Mouse (Mus musculus) neural tube, embryonic 12.5 days (tissue): Measurements from ENCODE around the gene Pde6d. TPM values are rescaled to one million over a fixed set of nuclear protein-coding genes. Genes with fewer than 3 reads are reported as not detected.

ENCODE experiments used
- ATAC-seq: fragments of 200-750 bp; cut with Nextera tagmentation; 2 replicates; pipeline ENCODE4 v1.8.0; 2017; ENCODE audit warnings: low read depth, mild to moderate bottlenecking, moderate TSS enrichment, moderate library complexity; ENCODE audit not compliant: low FRiP score
- H3K27ac ChIP-seq: fragments of 300-500 bp; sonication (generic); 2 replicates; pipeline ENCODE4 v1.5.1; 2016
- H3K27me3 ChIP-seq: fragments of 300-500 bp; sonication (generic); replicated peaks from 2 replicates; pipeline ENCODE4 v1.6.1; 2016; ENCODE audit warnings: mild to moderate bottlenecking
- H3K36me3 ChIP-seq: fragments of 300-500 bp; sonication (generic); 2 replicates; pipeline ENCODE4 v1.6.1; 2016; ENCODE audit warnings: mild to moderate bottlenecking
- H3K4me1 ChIP-seq: fragments of 300-500 bp; sonication (generic); 2 replicates; pipeline ENCODE4 v1.6.1; 2016
- H3K4me2 ChIP-seq: fragments of 300-500 bp; sonication (generic); replicated peaks from 2 replicates; pipeline ENCODE4 v1.6.1; 2016; ENCODE audit warnings: mild to moderate bottlenecking
- H3K4me3 ChIP-seq: fragments of 300-500 bp; sonication (generic); 2 replicates; pipeline ENCODE4 v1.5.1; 2016
- H3K9ac ChIP-seq: fragments of 300-500 bp; sonication (generic); 2 replicates; pipeline ENCODE4 v1.6.1; 2016; ENCODE audit warnings: mild to moderate bottlenecking
- H3K9me3 ChIP-seq: fragments of 300-500 bp; sonication (generic); 2 replicates; pipeline ENCODE4 v1.6.1; 2016; ENCODE audit warnings: mild to moderate bottlenecking
- WGBS: fragments of 180-500 bp; shearing (Covaris S2); methylation state at CpG from one replicate; pipeline ENCODE4 v1.1.7; 2016; 5-methylcytosine and 5-hydroxymethylcytosine counted together
- polyA plus RNA-seq: library from polyadenylated mRNA; unstranded; fragments of >200 nt; fragmentation: Nextera tagmentation; extraction: Ambion mirVana; gene quantifications from 2 replicates; pipeline ENCODE4 v1.2.1, GENCODE M21; 2016

The Pde6d gene
- polyA plus RNA-seq, 1 experiment from 2014 or later, result 98.8 TPM

DNA sequence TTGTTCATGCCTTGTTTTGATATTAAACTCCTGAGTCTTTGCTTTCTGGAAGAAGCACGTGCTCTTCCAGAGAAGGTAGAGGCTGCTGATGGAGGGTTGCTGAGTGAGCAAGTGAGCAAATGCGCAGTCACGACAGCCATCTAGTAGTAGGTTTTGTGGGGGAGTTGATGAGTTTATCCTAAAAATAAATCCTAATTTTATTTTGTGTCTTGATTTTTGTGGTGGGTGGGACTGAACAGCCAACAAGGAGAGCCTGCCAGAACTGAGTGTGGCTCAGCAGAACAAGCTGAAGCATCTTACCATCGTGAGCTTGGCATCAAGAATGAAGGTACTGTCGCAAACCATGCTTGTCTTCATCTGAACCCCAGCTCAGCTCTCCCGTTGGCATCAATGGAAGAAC, 14.1 kb upstream of the Pde6d start:
- WGBS, result 93% methylated on average over 6 of the region's 6 CpGs
- Histone ChIP-seq H3K27ac (no peak overlapping the region), H3K9me3 (no peaks in the 10 kb centered on the region), H3K9ac (no peak overlapping the region), H3K27me3 (no peaks in the 10 kb centered on the region), H3K4me2 (no peak overlapping the region), H3K4me1 (no peaks in the 10 kb centered on the region), H3K4me3 (no peak overlapping the region), H3K36me3 (peaks cover 63% of the 10 kb centered on the region)
- ATAC-seq, result no peak

DNA sequence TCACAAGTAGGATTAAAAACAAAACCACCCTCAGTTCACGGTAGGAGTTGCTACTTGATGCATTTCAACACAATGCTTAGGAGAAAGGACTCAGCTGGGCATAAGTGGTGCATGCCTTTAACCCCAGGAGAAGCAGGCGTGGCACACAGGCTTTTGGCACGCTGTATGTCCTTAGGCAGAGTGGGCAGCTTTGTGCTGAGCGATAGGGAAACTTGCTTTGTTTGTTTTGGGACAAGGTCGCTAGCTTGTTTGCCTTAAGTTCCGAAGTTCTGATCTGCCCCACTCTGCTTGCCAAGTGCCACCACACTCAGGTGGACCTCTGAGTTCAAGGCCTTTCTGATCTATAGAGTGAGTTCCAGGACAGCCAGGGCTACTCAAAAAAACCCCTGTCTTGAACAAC, 12.9 kb upstream of the Pde6d start:
- H3K4me3 ChIP-seq, result no peak overlapping the region
- no peaks in the 10 kb centered on the region for H3K27me3 ChIP-seq
- no peak overlapping the region for H3K27ac ChIP-seq
- no peak for ATAC-seq
- no peaks in the 10 kb centered on the region for H3K9me3 ChIP-seq
- 93% methylated on average over 6 of the region's 6 CpGs for WGBS
- H3K9ac ChIP-seq, result no peak overlapping the region
- H3K36me3 ChIP-seq, result peaks cover 59% of the 10 kb centered on the region
- no peak overlapping the region for H3K4me2 ChIP-seq
- H3K4me1 ChIP-seq, result no peaks in the 10 kb centered on the region

DNA sequence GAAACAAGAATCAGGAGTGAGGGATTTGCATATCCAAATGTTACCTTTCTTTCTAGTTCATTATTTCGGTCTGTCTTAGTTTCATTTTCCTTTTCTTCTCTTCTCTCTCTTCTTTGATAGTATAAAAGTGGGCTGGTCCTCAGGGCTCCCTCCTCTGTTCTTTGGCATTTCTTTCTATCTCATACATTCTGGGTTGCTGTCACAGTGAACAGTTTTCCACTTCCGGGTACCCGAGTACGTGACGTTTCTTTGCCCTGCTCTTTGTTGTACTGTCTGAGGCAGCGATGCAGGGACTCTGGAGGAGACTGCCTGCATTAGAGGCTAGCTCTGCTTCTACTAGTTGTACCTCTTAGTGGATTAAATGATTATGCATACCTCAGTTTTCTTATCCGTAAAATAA, 12.1 kb upstream of the Pde6d start:
- Histone ChIP-seq H3K9ac (no peak overlapping the region), H3K4me1 (no peaks in the 10 kb centered on the region), H3K4me3 (no peak overlapping the region), H3K36me3 (peaks cover 58% of the 10 kb centered on the region), H3K9me3 (no peaks in the 10 kb centered on the region), H3K27ac (no peak overlapping the region), H3K4me2 (no peak overlapping the region), H3K27me3 (no peaks in the 10 kb centered on the region)
- 93% methylated on average over 7 of the region's 7 CpGs for WGBS
- ATAC-seq, result no peak

DNA sequence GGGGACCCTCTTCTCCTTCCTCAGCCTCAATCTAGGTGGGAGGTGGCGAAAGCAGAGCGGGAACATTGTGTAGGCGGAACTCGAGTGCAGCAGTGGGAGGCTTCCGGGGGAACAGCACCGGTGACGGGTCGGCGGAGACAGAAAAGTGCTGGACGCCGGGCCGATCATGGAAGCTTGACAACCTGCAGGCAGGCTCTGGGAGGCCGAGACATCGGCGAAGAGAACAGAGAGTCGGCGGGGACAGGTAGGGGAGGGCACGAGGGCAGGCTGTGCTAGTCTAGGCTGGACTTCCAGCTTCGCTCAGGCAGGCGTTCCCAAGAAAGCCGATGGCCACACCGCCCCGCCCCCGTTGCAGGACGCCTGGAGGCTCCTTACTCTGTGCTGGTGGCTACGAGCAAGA, 4.6 kb upstream of the Pde6d start:
- peaks cover 10% of the 10 kb centered on the region for H3K4me1 ChIP-seq
- no peaks in the 10 kb centered on the region for H3K9me3 ChIP-seq
- peak overlapping the region; percentile 88 for H3K4me2 ChIP-seq
- 0% methylated on average over 26 of the region's 26 CpGs for WGBS
- H3K4me3 ChIP-seq, result peak overlapping the region; percentile 91
- H3K36me3 ChIP-seq, result peaks cover 13% of the 10 kb centered on the region
- ATAC-seq, result 0 out of 2 replicates have a peak, but pooled peaks have one; percentile 3
- no peaks in the 10 kb centered on the region for H3K27me3 ChIP-seq
- peak overlapping the region; percentile 84 for H3K9ac ChIP-seq
- no peak overlapping the region for H3K27ac ChIP-seq

DNA sequence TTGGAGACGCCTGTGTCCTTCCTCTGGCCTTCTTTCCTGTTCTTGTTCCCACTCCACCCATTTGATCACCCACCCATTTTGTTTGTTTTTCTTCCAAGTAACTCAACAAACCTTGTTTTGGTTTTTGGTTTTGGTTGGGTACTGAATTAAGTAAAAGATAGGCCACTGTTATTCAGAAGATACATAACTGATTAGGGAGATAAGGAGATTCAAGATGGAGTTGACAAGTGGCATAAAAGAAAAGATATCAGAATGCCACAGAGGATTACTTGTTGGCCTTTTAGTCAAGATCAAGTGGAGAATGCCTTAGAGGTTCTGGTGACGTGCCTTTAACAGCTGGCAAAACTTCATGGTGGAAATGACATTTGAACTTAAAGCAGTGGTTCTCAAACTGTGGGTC, 1.3 kb upstream of the Pde6d start:
- Histone ChIP-seq H3K27me3 (no peaks in the 10 kb centered on the region), H3K4me3 (no peak overlapping the region), H3K4me1 (peaks cover 15% of the 10 kb centered on the region), H3K27ac (no peak overlapping the region), H3K9me3 (no peaks in the 10 kb centered on the region), H3K9ac (no peak overlapping the region), H3K4me2 (0 out of 2 replicates have a peak overlapping the region, but pooled peaks have one; percentile 92), H3K36me3 (no peaks in the 10 kb centered on the region)
- WGBS, result 70% methylated on average over 2 of the region's 2 CpGs
- ATAC-seq, result no peak

DNA sequence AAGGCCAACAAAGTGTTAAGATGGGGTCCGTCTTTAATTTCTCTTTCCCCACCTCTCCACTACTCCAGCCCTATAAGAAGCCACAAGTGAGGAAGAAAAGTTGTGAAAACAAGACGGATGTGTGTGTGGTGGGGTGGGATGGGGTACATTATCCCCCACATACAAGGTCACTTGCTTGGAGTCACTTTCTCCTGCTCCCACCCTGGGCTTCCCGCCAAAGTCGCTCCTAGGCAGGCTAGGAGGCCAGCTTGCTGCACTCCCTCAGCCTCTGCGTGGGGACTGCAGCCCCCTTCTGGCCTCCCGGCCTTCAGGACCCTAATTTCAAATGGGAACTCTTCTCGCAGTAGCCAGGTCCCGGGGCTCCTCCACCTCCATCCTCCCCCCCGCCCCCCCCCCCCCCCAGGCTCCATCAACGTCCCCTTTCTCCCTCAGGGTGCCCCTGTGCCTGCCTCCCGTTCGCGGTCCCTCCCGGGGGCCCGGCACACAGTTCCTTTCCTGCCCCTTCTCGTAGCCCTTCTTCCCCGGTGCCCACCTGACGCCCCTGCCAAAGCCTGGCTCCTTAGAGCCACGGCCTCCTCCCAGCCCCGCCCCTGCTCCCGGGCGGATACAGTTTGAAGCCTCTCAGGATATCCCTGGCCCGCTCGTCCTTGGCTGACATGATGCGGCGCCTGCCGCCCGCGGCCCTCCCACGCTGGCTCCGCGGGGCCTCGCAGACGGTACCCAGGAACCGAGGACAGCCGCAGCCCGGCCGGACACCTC, 558 bp downstream of the Pde6d start:
- peak overlapping the region; percentile 91 for H3K4me3 ChIP-seq
- H3K36me3 ChIP-seq, result no peaks in the 10 kb centered on the region
- H3K9ac ChIP-seq, result peak overlapping the region; percentile 88
- no peaks in the 10 kb centered on the region for H3K9me3 ChIP-seq
- WGBS, result 2% methylated on average over 37 of the region's 38 CpGs
- H3K4me2 ChIP-seq, result peak overlapping the region; percentile 92
- H3K27me3 ChIP-seq, result no peaks in the 10 kb centered on the region
- no peak overlapping the region for H3K27ac ChIP-seq
- peaks cover 8% of the 10 kb centered on the region for H3K4me1 ChIP-seq
- peak; percentile 86 for ATAC-seq

DNA sequence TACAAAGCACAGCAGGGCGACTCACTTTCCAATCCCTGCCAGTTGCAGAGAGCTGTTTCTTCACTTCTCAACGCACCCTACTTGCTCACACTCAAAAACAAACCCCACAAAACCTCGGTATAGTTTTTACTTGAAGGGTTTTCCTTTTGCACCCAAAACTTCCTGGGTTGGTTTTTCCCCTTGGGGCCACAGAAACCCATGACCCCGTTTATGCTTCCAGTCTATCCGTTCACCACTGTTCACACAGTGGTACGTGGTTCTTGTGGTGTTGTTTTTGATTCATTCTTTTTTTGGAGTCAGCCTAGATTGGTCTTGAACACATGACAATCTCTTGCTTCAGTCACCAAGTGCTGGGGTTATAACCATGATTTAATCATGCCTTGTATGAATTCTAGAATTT, 2.0 kb downstream of the Pde6d start:
- H3K27me3 ChIP-seq, result no peaks in the 10 kb centered on the region
- no peaks in the 10 kb centered on the region for H3K9me3 ChIP-seq
- no peak overlapping the region for H3K4me3 ChIP-seq
- ATAC-seq, result no peak
- WGBS, result 86% methylated on average over 6 of the region's 6 CpGs
- no peak overlapping the region for H3K4me2 ChIP-seq
- peaks cover 5% of the 10 kb centered on the region for H3K4me1 ChIP-seq
- no peak overlapping the region for H3K27ac ChIP-seq
- H3K9ac ChIP-seq, result no peak overlapping the region
- H3K36me3 ChIP-seq, result no peaks in the 10 kb centered on the region

DNA sequence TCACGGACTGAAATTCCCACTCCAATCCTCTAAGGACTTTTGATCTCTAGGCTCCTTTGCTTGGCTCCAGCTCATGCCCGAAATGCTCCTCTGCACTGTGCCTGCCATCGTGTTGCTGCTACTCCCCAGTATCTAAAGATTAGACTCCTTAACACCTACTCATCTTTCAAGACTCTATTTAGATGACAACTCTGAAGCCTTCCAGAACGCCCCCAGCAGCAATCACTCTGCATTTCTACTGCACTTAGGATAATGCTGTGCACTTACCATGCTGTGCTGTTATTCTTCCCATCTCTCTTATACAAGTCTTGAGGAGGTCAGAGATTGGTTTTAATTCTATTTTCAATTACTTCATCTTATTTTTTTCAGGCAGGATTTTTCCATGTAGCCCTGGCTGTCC, 10.5 kb downstream of the Pde6d start:
- no peak overlapping the region for H3K4me3 ChIP-seq
- no peak overlapping the region for H3K4me2 ChIP-seq
- 0 out of 2 replicates have a peak, but pooled peaks cover 3% of the 10 kb centered on the region for H3K36me3 ChIP-seq
- ATAC-seq, result no peak
- no peaks in the 10 kb centered on the region for H3K27me3 ChIP-seq
- H3K4me1 ChIP-seq, result no peaks in the 10 kb centered on the region
- H3K9me3 ChIP-seq, result no peaks in the 10 kb centered on the region
- 90% methylated on average over 4 of the region's 4 CpGs for WGBS
- H3K27ac ChIP-seq, result no peak overlapping the region
- no peak overlapping the region for H3K9ac ChIP-seq

DNA sequence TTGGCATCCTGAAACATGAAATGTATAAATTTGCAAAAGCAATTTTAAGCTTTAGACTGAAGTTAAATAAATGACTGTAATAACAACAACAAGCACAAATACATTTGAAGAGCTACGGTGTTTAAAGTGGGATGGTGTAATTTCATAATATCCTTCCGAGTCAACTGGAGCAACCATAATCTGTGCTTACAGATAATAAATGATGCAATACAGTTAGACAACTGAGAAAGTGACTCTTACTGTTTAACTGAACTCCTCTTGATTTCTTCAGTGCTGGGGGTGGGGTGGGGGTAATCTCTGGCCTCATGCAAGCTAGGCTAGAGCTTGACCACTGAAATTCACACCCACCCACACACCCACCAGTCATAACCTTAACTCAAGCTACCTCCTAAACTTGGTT, 11.0 kb downstream of the Pde6d start:
- 0 out of 2 replicates have a peak, but pooled peaks cover 3% of the 10 kb centered on the region for H3K36me3 ChIP-seq
- H3K27ac ChIP-seq, result no peak overlapping the region
- ATAC-seq, result no peak
- no peak overlapping the region for H3K4me3 ChIP-seq
- no peak overlapping the region for H3K9ac ChIP-seq
- WGBS, result 94% methylated on average over 2 of the region's 2 CpGs
- no peaks in the 10 kb centered on the region for H3K27me3 ChIP-seq
- H3K4me2 ChIP-seq, result no peak overlapping the region
- H3K9me3 ChIP-seq, result no peaks in the 10 kb centered on the region
- no peaks in the 10 kb centered on the region for H3K4me1 ChIP-seq

DNA sequence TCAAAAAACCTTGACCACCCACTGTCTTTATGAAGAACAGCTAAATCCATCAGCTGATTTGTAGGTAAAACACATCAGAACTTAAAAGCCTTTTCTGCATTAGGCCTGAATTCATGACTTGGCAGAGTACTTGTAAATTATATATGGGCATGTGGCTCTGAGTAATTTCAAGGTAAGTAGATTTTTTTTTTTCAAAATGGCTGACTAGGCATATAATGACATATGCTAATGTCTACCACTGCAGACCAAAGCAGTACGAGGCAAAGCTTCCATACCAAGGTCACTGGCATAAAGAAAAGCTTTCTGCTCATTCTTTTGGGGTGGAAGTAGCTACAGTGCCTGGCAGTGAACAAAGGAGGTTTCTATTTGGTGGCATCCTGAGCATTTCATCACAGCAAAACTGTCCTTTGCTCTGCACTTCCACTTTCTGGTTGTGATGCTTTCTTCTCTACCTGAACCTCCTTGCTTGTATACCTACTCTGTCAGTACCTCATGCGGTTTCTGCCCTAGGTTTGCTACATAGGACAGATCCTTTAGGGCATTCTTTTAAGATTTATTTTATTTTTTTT, 13.1 kb downstream of the Pde6d start:
- no peaks in the 10 kb centered on the region for H3K4me1 ChIP-seq
- no peak overlapping the region for H3K4me2 ChIP-seq
- no peaks in the 10 kb centered on the region for H3K9me3 ChIP-seq
- ATAC-seq, result no peak
- H3K27me3 ChIP-seq, result no peaks in the 10 kb centered on the region
- no peak overlapping the region for H3K4me3 ChIP-seq
- whole genome bisulfite sequencing, result 90% methylated on average over 2 of the region's 2 CpGs
- H3K9ac ChIP-seq, result no peak overlapping the region
- peaks cover 3% of the 10 kb centered on the region; the same call in 1 of the 2 replicates for H3K36me3 ChIP-seq
- H3K27ac ChIP-seq, result no peak overlapping the region

DNA sequence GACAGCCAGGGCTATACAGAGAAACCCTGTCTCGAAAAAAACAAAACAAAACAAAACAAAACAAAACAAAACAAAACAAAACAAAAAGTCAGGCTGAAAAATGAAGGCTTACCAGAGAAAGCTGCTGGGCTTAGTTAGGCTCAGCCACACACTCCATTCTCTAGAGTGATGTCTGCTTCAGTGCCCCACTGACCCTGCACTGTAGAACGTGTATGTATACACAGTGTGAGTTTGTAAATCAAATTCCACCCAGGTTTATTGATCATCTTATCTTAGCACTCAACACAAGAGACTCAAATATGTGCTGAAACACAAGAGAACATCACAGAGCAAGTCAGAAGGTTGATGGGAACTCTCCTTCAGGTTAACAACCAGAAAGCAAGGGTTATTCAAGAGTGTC, 14.0 kb downstream of the Pde6d start:
- no peak overlapping the region for H3K4me2 ChIP-seq
- no peak overlapping the region for H3K4me3 ChIP-seq
- no peaks in the 10 kb centered on the region for H3K9me3 ChIP-seq
- no peaks in the 10 kb centered on the region for H3K4me1 ChIP-seq
- no peak overlapping the region for H3K9ac ChIP-seq
- no peaks in the 10 kb centered on the region for H3K27me3 ChIP-seq
- no peak for ATAC-seq
- WGBS, result 87% methylated on average over 2 of the region's 2 CpGs
- no peak overlapping the region for H3K27ac ChIP-seq
- H3K36me3 ChIP-seq, result peaks cover 10% of the 10 kb centered on the region; the same call in 1 of the 2 replicates

DNA sequence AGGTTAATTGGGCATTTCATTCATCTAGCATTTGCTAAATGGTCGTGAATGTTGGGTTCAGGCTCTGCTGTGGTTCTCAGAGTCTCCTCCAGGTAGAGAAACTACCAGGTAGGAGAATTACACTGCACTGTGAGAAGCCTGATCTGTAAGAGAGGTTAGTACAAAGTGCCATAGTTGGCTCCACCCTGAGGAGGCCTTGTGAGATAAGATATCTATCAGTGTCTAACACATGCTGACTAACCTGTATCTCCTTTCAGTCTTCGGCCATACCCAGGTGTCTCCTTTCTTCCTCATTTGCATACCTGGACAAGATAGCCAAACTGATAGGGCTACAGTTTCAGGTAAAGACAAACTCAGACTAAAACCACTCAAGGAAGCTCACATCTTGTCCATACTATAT, 19.8 kb downstream of the Pde6d start:
- no peak for ATAC-seq
- H3K9me3 ChIP-seq, result no peaks in the 10 kb centered on the region
- H3K4me3 ChIP-seq, result no peak overlapping the region
- H3K9ac ChIP-seq, result no peak overlapping the region
- H3K27ac ChIP-seq, result no peak overlapping the region
- no peak overlapping the region for H3K4me2 ChIP-seq
- no peaks in the 10 kb centered on the region for H3K4me1 ChIP-seq
- 91% methylated on average over 2 of the region's 2 CpGs for WGBS
- H3K36me3 ChIP-seq, result peaks cover 15% of the 10 kb centered on the region; the same call in 1 of the 2 replicates
- no peaks in the 10 kb centered on the region for H3K27me3 ChIP-seq

DNA sequence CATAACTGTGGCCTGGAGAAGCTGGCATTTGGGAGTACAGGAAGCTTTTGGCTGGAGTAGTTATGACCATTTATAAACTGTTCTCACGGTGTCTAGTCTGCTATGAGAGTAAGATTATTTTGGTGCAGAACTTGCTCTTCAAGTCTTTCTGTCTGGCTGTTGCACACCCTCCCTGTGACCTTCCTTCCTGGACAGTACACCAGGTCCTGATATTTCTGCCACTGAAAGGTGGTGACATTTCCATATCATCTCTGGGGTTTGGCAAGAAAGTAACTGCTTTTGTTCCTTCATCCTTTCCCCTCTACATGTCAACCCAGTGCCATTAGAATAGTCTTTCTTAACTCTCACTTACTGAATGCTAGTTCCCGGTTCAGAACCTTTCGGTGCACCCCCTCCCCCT, 23.2 kb downstream of the Pde6d start:
- Histone ChIP-seq H3K36me3 (peaks cover 21% of the 10 kb centered on the region), H3K4me3 (no peak overlapping the region), H3K27me3 (no peaks in the 10 kb centered on the region), H3K9ac (no peak overlapping the region), H3K27ac (no peak overlapping the region), H3K9me3 (no peaks in the 10 kb centered on the region), H3K4me1 (no peaks in the 10 kb centered on the region), H3K4me2 (no peak overlapping the region)
- no peak for ATAC-seq
- WGBS, result 86% methylated on average over 3 of the region's 3 CpGs
